Mouse (Mus musculus): Measurements from ENCODE around the gene Fubp1.

Gene Fubp1

DNA sequence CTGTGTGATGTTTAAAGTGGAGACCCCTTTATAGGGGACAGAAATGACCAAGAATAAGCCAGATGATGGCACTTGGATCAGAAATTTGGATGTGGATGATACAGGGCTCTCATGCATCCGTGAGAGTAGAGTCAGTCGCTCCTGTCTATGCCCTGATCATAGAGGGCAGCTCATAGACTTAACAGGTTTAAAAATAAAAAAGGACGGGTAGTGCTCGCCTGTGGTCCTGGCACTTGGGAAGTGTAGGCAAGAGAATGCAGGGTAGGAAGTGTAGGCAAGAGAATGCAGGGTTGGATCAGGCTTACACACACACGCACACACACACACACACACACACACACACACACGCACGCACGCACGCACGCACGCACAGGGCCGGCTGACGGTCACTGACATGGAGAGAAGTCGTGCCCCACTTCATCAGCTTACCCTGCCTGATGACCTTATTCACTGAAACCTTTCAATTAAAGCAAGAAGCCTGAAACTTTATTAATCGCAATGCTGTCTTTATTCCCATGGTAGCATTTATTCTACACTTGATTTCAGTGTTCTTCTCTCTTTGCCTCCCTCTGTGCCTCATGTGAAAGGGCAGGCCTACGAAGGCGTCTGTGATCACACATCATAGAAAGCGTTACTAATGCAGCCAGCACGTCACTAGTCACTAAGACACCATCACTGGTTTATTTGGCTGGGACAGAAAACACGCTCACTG is 62.9 kb downstream of the Fubp1 start:
- DNase-seq (ENCODE audit: low read depth in 1 of 2, low spot score in 2 of 2), result no peak

DNA sequence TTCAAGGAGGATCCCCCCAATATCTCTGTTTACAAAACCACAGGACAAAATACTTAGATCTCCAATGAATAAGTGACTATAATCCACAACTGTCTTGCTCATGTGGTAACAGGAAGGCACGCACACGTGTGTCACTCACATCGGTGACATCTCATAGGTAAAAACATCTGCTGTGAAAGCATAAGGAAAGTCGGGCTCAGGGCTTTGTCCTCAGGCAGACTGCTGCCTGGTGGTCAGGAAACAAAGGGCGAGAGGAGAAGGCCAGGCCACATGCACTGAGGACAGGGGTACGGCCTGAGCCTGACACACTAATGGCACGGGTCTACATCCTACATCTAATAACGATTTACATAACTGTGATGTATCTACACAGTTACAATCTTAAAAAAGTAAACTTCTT is 64.8 kb downstream of the Fubp1 start:
- DNase-seq (ENCODE audit: low read depth in 1 of 2, low spot score in 2 of 2), result no peak

DNA sequence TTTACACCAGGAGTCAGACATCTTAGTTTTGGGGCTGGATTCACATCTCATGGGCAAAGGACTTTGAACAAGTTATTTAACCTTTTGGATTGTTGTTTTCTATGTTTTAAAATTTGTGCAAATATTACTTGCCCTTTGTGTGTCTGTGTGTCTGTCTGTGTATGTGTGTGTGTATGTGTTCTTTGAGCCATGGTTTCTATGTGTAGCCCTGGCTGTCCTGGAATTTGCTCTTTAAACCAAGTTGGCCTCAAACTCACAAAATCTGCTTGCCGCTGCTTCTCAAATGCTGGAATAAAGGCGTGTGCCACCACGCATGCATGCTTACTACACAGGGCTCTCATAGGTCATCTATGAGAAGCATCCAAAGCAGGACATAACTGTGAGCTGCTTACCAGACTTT is 66.7 kb downstream of the Fubp1 start:
- DNase-seq (ENCODE audit: low read depth in 1 of 2, low spot score in 2 of 2), result no peak

DNA sequence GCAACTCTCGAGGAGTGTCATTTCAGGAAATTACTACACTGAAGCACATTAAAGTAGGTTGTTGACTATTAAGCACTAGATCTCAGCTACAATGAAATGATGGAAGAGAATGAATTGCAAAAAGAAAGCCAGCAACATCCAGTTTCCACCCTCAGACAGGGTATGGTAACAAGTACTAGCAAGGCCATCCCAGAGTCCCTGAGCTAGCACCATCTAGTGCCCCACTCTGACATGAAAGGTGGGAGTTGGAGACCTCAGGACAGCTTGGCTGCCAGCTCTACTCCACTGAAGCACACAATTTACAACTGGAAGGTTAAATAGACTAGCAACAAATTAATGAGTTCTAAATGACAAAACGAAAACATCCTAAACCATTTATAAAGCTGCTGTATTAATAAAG is 67.7 kb downstream of the Fubp1 start:
- DNase-seq (ENCODE audit: low read depth in 1 of 2, low spot score in 2 of 2), result no peak

DNA sequence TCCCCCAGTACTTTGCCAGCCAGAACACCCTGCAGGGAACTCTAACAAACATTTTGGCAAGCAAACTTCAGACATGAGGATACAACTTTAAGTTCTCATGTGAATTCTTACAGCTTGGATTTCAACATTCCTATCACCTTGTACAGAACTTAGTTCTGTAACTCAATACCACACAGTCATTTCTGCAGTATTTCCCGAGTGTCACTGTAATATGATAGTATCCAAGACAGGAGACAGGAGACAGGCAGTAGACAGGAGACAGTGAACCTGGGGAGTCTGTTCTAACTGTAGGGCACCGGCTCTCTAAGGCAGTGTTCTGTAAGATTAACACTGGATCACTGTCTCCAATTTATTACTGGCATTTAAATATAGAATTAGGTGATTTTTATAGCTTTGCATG is 68.2 kb downstream of the Fubp1 start:
- DNase-seq (ENCODE audit: low read depth in 1 of 2, low spot score in 2 of 2), result no peak

DNA sequence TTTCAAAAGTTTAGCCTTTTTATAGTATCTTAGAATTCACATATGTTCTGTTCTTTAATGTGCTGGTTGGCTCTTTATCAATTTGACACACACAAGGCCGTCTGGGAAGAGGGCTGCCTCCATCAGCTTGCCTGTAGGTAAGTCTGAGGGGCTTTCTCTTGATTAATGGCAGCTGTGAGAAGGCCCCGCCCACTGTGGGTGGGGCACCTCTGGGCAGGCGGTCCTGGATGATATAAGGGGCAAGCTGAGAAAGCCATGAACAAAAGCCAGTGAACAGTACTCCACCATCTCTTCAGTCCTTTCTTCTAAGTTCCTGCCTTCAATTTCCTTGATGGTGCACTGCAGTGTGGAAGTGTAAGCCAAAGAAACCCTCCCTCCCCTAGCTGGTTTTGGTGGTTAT is 71.9 kb downstream of the Fubp1 start:
- DNase-seq (ENCODE audit: low read depth in 1 of 2, low spot score in 2 of 2), result no peak

DNA sequence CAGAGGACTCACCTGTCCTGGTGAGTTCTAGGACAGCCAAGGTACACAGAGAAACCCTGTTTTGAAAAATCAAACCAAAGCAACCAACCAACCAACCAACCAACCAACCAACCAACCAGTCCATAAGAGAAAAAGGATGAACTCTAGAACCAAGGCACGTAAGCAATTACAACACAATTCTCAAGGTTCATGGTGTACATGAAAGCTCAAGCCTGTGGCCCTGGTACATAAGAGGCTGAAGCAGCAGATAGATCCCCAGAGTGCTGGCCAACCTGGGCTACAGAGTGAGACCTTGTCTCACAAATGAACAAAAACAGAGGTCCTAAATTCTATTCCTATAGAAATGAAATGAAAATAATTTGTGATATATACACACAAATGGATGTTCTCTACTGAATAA is 74.1 kb downstream of the Fubp1 start:
- no peak for DNase-seq (ENCODE audit: low read depth in 1 of 2, low spot score in 2 of 2)

DNA sequence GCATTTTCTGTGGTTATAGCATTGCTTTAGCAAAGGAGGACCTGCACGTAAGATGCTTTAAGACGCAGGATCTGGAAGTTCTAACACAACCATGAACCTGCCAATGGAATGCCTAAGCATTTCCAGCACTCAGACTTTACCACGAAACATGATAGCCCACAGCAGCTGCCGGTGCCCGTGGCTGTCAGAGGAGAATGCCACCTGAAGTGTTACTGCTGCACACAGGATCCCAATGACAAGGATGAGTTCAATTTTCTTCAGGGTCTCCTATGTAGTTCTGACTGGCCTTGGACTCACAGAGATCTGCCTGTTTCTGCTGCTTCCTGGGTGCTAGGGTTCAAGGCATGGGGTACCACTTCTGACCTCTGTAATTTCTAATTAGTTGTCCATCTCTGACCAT is 74.5 kb downstream of the Fubp1 start:
- DNase-seq (ENCODE audit: low read depth in 1 of 2, low spot score in 2 of 2), result no peak

Data from monocyte, adult 2 months (primary cell).